Mouse (Mus musculus) small intestine, adult 2 months (tissue): ENCODE measurements at regions not wholly inside any gene's neighbourhood (a gene's known extent, or its start where the extent isn't known, plus 50 kb on each side); places are given as distances from the start of the nearest gene placed in this dataset.

Experiments
- H3K27ac ChIP-seq: fragments of 200-500 bp; 2 replicates; pipeline ENCODE4 v1.5.1; 2012; ENCODE audit warnings: low read depth, low read length, control low read depth, inconsistent platforms; ENCODE audit not compliant: insufficient read depth
- H3K27me3 ChIP-seq: fragments of 200-500 bp; 2 replicates; pipeline ENCODE4 v1.6.1; 2012; ENCODE audit warnings: mild to moderate bottlenecking, moderate library complexity, low read length, inconsistent platforms; ENCODE audit not compliant: control insufficient read depth, insufficient read depth
- H3K36me3 ChIP-seq: fragments of 200-500 bp; 2 replicates; pipeline ENCODE4 v1.6.1; 2012; ENCODE audit warnings: mild to moderate bottlenecking, low read length, control low read depth, inconsistent platforms; ENCODE audit not compliant: control insufficient read depth, insufficient read depth
- H3K4me1 ChIP-seq: fragments of 200-500 bp; 2 replicates; pipeline ENCODE4 v1.6.1; 2012; ENCODE audit warnings: low read length, inconsistent platforms, mixed read lengths; ENCODE audit not compliant: control insufficient read depth, insufficient read depth, insufficient read length
- H3K4me3 ChIP-seq: fragments of 200-500 bp; 2 replicates; pipeline ENCODE4 v1.5.1; 2012; ENCODE audit warnings: low read depth, mild to moderate bottlenecking, control low read depth, inconsistent platforms, low read length, moderate library complexity
- CTCF ChIP-seq: fragments of 200-500 bp; IDR thresholded peaks from 2 replicates; pipeline ENCODE4 v1.5.1; 2012; ENCODE audit warnings: low read depth, mild to moderate bottlenecking, control low read depth, inconsistent platforms, low read length, moderate library complexity, mixed read lengths; ENCODE audit not compliant: insufficient replicate concordance, insufficient read length; ENCODE audit errors: extremely low read depth
- POLR2A ChIP-seq: fragments of 200-500 bp; IDR thresholded peaks from 2 replicates; pipeline ENCODE4 v1.6.1; 2012; ENCODE audit warnings: low read depth, mild to moderate bottlenecking, control low read depth, inconsistent platforms, low read length, moderate library complexity
- WGBS: fragments of 180-500 bp; shearing (Covaris S2); methylation state at CpG from one replicate; pipeline ENCODE4 v1.1.7; 2018; 5-methylcytosine and 5-hydroxymethylcytosine counted together

GRCm38 (mm10) chr1:88960142-88960541, 110.1 kb upstream of the Sh3bp4 start:
- no peaks in the 10 kb centered on the region for H3K36me3 ChIP-seq
- TF ChIP-seq CTCF = no peak
- H3K4me3 ChIP-seq = no peak overlapping the region
- no peaks in the 10 kb centered on the region for H3K4me1 ChIP-seq
- WGBS = 82% methylated on average over 11 of the region's 11 CpGs
- no peak overlapping the region for H3K27ac ChIP-seq
- H3K27me3 ChIP-seq = no peaks in the 10 kb centered on the region

GRCm38 (mm10) chr1:88964045-88964747, 106.0 kb upstream of the Sh3bp4 start:
- Histone ChIP-seq H3K4me3 (no peak overlapping the region), H3K27ac (no peak overlapping the region), H3K4me1 (no peaks in the 10 kb centered on the region), H3K36me3 (no peaks in the 10 kb centered on the region), H3K27me3 (no peaks in the 10 kb centered on the region)
- WGBS = 93% methylated on average over 14 of the region's 14 CpGs
- no peak for TF ChIP-seq POLR2A
- no peak for TF ChIP-seq CTCF

- no peaks in the 10 kb centered on the region for H3K36me3 ChIP-seq
- WGBS = 70% methylated on average over 2 of the region's 2 CpGs
Measured at GRCm38 (mm10) chr1:88966416-88966815, 103.8 kb upstream of the Sh3bp4 start.

GRCm38 (mm10) chr1:88968142-88968541, 102.1 kb upstream of the Sh3bp4 start:
- 85% methylated on average over 7 of the region's 7 CpGs for WGBS
- no peaks in the 10 kb centered on the region for H3K36me3 ChIP-seq
- H3K27ac ChIP-seq = no peak overlapping the region
- no peaks in the 10 kb centered on the region for H3K4me1 ChIP-seq
- no peaks in the 10 kb centered on the region for H3K27me3 ChIP-seq
- no peak overlapping the region for H3K4me3 ChIP-seq
- TF ChIP-seq POLR2A (no peak), CTCF (no peak)

More at GRCm38 (mm10) chr1:88966416-88966815, 103.8 kb upstream of the Sh3bp4 start:
- Histone ChIP-seq H3K27me3 (no peaks in the 10 kb centered on the region), H3K4me3 (no peak overlapping the region), H3K4me1 (no peaks in the 10 kb centered on the region), H3K27ac (no peak overlapping the region)
- no peak for TF ChIP-seq POLR2A
- TF ChIP-seq CTCF = no peak

- Histone ChIP-seq H3K36me3 (no peaks in the 10 kb centered on the region), H3K4me3 (no peak overlapping the region), H3K27me3 (no peaks in the 10 kb centered on the region), H3K27ac (no peak overlapping the region), H3K4me1 (no peaks in the 10 kb centered on the region)
- no peak for TF ChIP-seq CTCF
- TF ChIP-seq POLR2A = no peak
- WGBS = 91% methylated on average over 7 of the region's 7 CpGs
Measured at GRCm38 (mm10) chr1:88969016-88969415, 101.2 kb upstream of the Sh3bp4 start.

- WGBS = 96% methylated on average over 3 of the region's 3 CpGs
- no peaks in the 10 kb centered on the region for H3K27me3 ChIP-seq
Measured at GRCm38 (mm10) chr1:88969630-88970029, 100.6 kb upstream of the Sh3bp4 start.

GRCm38 (mm10) chr1:88976101-88976500, 94.1 kb upstream of the Sh3bp4 start:
- Histone ChIP-seq H3K36me3 (no peaks in the 10 kb centered on the region), H3K27me3 (no peaks in the 10 kb centered on the region), H3K4me1 (no peaks in the 10 kb centered on the region), H3K27ac (no peak overlapping the region), H3K4me3 (no peak overlapping the region)
- TF ChIP-seq POLR2A (no peak), CTCF (no peak)
- WGBS = 48% methylated on average over 8 of the region's 8 CpGs

More at GRCm38 (mm10) chr1:88969630-88970029, 100.6 kb upstream of the Sh3bp4 start:
- no peak overlapping the region for H3K4me3 ChIP-seq
- TF ChIP-seq POLR2A (no peak), CTCF (no peak)
- no peaks in the 10 kb centered on the region for H3K36me3 ChIP-seq
- no peaks in the 10 kb centered on the region for H3K4me1 ChIP-seq
- no peak overlapping the region for H3K27ac ChIP-seq
